20 mouse cellular contexts compared by ENCODE assay signal in genomic region chr16:21687406-21687805, GRCm38 (mm10). TPM values are rescaled to one million over a fixed set of nuclear protein-coding genes. Genes with fewer than 3 reads are reported as not detected.
DNase-seq lines count a peak whose midpoint lies in the region; ATAC-seq lines count a peak whose summit lies in the region.
"Had no signal": no experiment of that assay in that cellular context is flagged by ENCODE, and none has a peak within 500 bp of the region (broad histone marks: within the 10 kb centered on the region; RNA-seq: fewer than 3 reads in every experiment).

No protein-coding gene starts in this region.

- intact Hi-C loops in heart, postnatal 14 days (cut with DNase I), result no loop called here

- H3K9me3 ChIP-seq in heart, embryonic 15.5 days (replicated peaks), result no peaks in the 10 kb centered on the region
- H3K9me3 ChIP-seq: forebrain, embryonic 12.5 days; heart, embryonic 10.5 days; intestine, embryonic 15.5 days; kidney, embryonic 15.5 days had no signal

- H3K9ac ChIP-seq in heart, embryonic 15.5 days, result no peak overlapping the region
- H3K9ac ChIP-seq: embryonic facial prominence, embryonic 13.5 days; forebrain, embryonic 12.5 days; hindbrain, embryonic 14.5 days; intestine, embryonic 15.5 days; kidney, embryonic 15.5 days had no signal

- no peak overlapping the region for H3K4me3 ChIP-seq in heart, embryonic 15.5 days
- H3K4me3 ChIP-seq: embryonic facial prominence, embryonic 13.5 days; forebrain, embryonic 12.5 days; heart, embryonic 10.5 days; hindbrain, embryonic 10.5 days; intestine, embryonic 15.5 days; kidney, embryonic 15.5 days had no signal

- WGBS in heart, embryonic 15.5 days, result 43% methylated on average over 5 of the region's 5 CpGs

- no peaks in the 10 kb centered on the region for H3K27me3 ChIP-seq in heart, embryonic 15.5 days
- H3K27me3 ChIP-seq: embryonic facial prominence, embryonic 13.5 days; forebrain, embryonic 12.5 days; intestine, embryonic 15.5 days; kidney, embryonic 15.5 days had no signal

- peak; percentile 22; the same call in 1 of the 2 replicates for ATAC-seq in heart, embryonic 15.5 days (replicated peaks; ENCODE audit: insufficient number of reproducible peaks, insufficient read depth, low FRiP score, low read depth)
- ATAC-seq: forebrain, embryonic 16.5 days; intestine, embryonic 15.5 days had no signal

- H3K36me3 ChIP-seq in heart, embryonic 15.5 days, result peaks cover 8% of the 10 kb centered on the region; the same call in 1 of the 2 replicates
- H3K36me3 ChIP-seq: intestine, embryonic 15.5 days had no signal

- peak; percentile 36 for DNase-seq in heart, adult 11 months
- no peak for DNase-seq in heart, postnatal 14 days
- no peak for DNase-seq in heart, adult 9 months (ENCODE audit: low spot score in 2 of 2)
- peak; percentile 10 for DNase-seq in 3T3-L1 (ENCODE audit: low read depth, low spot score)
- peak; percentile 71 for DNase-seq in brain, adult 2 months (ENCODE audit: low read depth, low spot score)
- DNase-seq in adrenal gland, adult 8-10 months, result no peak
- DNase-seq: adrenal gland, postnatal 10 days; cerebellum, adult 11-12 months; cerebellum, adult 9-11 months; cerebellum, postnatal 36 days; kidney, adult 2 months had no signal

- peaks cover 42% of the 10 kb centered on the region for H3K4me1 ChIP-seq in heart, embryonic 15.5 days (replicated peaks)

- H3K4me2 ChIP-seq in heart, embryonic 15.5 days, result no peak overlapping the region
- H3K4me2 ChIP-seq: embryonic facial prominence, embryonic 13.5 days; forebrain, embryonic 12.5 days; hindbrain, embryonic 14.5 days; intestine, embryonic 15.5 days; kidney, embryonic 15.5 days had no signal

- H3K27ac ChIP-seq in heart, embryonic 15.5 days, result peak overlapping the region; percentile 44; the same call in 1 of the 2 replicates
- H3K27ac ChIP-seq: embryonic facial prominence, embryonic 13.5 days; forebrain, embryonic 12.5 days; heart, embryonic 10.5 days; hindbrain, embryonic 10.5 days; hindbrain, embryonic 14.5 days; intestine, embryonic 15.5 days; kidney, embryonic 15.5 days had no signal

RNA-seq across cellular contexts. Expression of gene 2510009E07Rik, which starts 7.1 kb away (rescaled TPM):
- 10 to 100 TPM; 29.0 to 31.1 TPM for total RNA-seq in heart, postnatal 14 days (2021)
- 22.0 and 24.5 TPM in 2 replicates for polyA plus RNA-seq in heart, embryonic 15.5 days (2015; fragmentation: Nextera tagmentation; extraction: Ambion mirVana)
- 10 to 100 TPM; 19.6 to 26.0 (median 22.7) TPM for total RNA-seq in adrenal gland, adult 8-10 months (2022)

Comparison
In these comparisons a context has a peak if more than half of its experiments do, and no peak if none do; other contexts are left out.
1. DNase-seq: peak in heart, adult 11 months (single experiment), 3T3-L1 (single experiment) and brain, adult 2 months (single experiment); none in heart, postnatal 14 days (0 of 2), heart, adult 9 months (0 of 2) and adrenal gland, adult 8-10 months (single experiment).